Comparison of ENCODE assay signal across 9 mouse cellular contexts in genomic region chr9:25104638-25105037, GRCm38 (mm10). TPM values are rescaled to one million over a fixed set of nuclear protein-coding genes. Genes with fewer than 3 reads are reported as not detected.
DNase-seq lines count a peak whose midpoint lies in the region; ATAC-seq and TF ChIP-seq lines count a peak whose summit lies in the region.
"Had no signal": no experiment of that assay in that cellular context is flagged by ENCODE, and none has a peak within 500 bp of the region (broad histone marks: within the 10 kb centered on the region; RNA-seq: fewer than 3 reads in every experiment).

No protein-coding gene starts in this region.

- H3K4me2 ChIP-seq in forebrain, embryonic 12.5 days: no peak overlapping the region
- no peak overlapping the region for H3K4me2 ChIP-seq in intestine, postnatal 0 days (replicated peaks; ENCODE audit: low read depth)
- H3K4me2 ChIP-seq: hindbrain, embryonic 15.5 days had no signal

- H3K27me3 ChIP-seq in forebrain, embryonic 12.5 days: no peaks in the 10 kb centered on the region
- no peaks in the 10 kb centered on the region for H3K27me3 ChIP-seq in intestine, postnatal 0 days (replicated peaks; ENCODE audit: control insufficient read depth, insufficient read depth, low read length)
- H3K27me3 ChIP-seq: hindbrain, embryonic 15.5 days had no signal

- TF ChIP-seq CTCF in intestine, postnatal 0 days (IDR thresholded peaks at IDR 0.05; ENCODE audit: low read depth): peak; percentile 93

- peak; percentile 75; the same call in 1 of the 2 replicates for ATAC-seq in forebrain, embryonic 12.5 days (ENCODE audit: low FRiP score)
- no peak for ATAC-seq in intestine, postnatal 0 days

- no peak overlapping the region for H3K27ac ChIP-seq in forebrain, embryonic 12.5 days
- no peak overlapping the region for H3K27ac ChIP-seq in intestine, postnatal 0 days (ENCODE audit: low read depth, low read length)
- H3K27ac ChIP-seq: hindbrain, embryonic 15.5 days had no signal

- H3K9me3 ChIP-seq in forebrain, embryonic 12.5 days: no peaks in the 10 kb centered on the region; the same call in 1 of the 2 replicates
- no peaks in the 10 kb centered on the region for H3K9me3 ChIP-seq in intestine, postnatal 0 days (ENCODE audit: control insufficient read depth)

- no peaks in the 10 kb centered on the region for H3K4me1 ChIP-seq in forebrain, embryonic 12.5 days
- no peaks in the 10 kb centered on the region for H3K4me1 ChIP-seq in intestine, postnatal 0 days (replicated peaks; ENCODE audit: control insufficient read depth, insufficient read depth, low read length)
- H3K4me1 ChIP-seq: hindbrain, embryonic 15.5 days had no signal

- H3K9ac ChIP-seq in forebrain, embryonic 12.5 days: no peak overlapping the region
- no peak overlapping the region for H3K9ac ChIP-seq in intestine, postnatal 0 days (ENCODE audit: low read depth, low read length)
- H3K9ac ChIP-seq: hindbrain, embryonic 15.5 days had no signal

- no peak overlapping the region for H3K4me3 ChIP-seq in forebrain, embryonic 12.5 days (replicated peaks)
- H3K4me3 ChIP-seq in intestine, postnatal 0 days (ENCODE audit: low read depth, low read length): no peak overlapping the region
- H3K4me3 ChIP-seq: hindbrain, embryonic 15.5 days had no signal

- intact Hi-C loops in left cerebral cortex, postnatal 4 days (cut with DNase I): no loop called here
- intact Hi-C loops in gastrocnemius, postnatal 14 days (cut with DNase I; ENCODE audit: low total_unique reads): no loop called here

- H3K36me3 ChIP-seq in forebrain, embryonic 12.5 days (replicated peaks): peaks cover 29% of the 10 kb centered on the region
- peaks cover 39% of the 10 kb centered on the region for H3K36me3 ChIP-seq in intestine, postnatal 0 days (ENCODE audit: control insufficient read depth, insufficient read depth)

- DNase-seq in A20 (ENCODE audit: low read depth, low spot score): peak; percentile 36
- DNase-seq in CD4-positive, CD25-positive, alpha-beta regulatory T cell, adult 2 months (ENCODE audit: low read depth, low spot score): peak; percentile 68
- peak; percentile 22 for DNase-seq in c-Kit-negative CD71-positive TER-119-positive erythroid progenitor cells, embryonic 14.5 days (ENCODE audit: low read depth, low spot score)
- peak; percentile 17 for DNase-seq in left cerebral cortex, postnatal 4 days
- peak; percentile 34 to 36 for DNase-seq in natural killer cell, adult 2 months (ENCODE audit: low spot score in 2 of 2)
- DNase-seq in gastrocnemius, postnatal 14 days: no peak

RNA-seq across cellular contexts. Expression of gene Gm10181, which starts 15.4 kb away (rescaled TPM):
- polyA plus RNA-seq in forebrain, embryonic 12.5 days (2016; fragmentation: Nextera tagmentation; extraction: Ambion mirVana): not detected in 2 replicates
- not detected in 2 replicates for polyA plus RNA-seq in intestine, postnatal 0 days (2015; fragmentation: Nextera tagmentation; extraction: Ambion mirVana)
- not detected for total RNA-seq in left cerebral cortex, postnatal 4 days (2021)
- total RNA-seq in gastrocnemius, postnatal 14 days (2021): not detected
- polyA plus RNA-seq: hindbrain, embryonic 15.5 days had no signal

RNA-seq across cellular contexts. Expression of gene Herpud2, which starts 47.0 kb away (rescaled TPM):
- polyA plus RNA-seq in forebrain, embryonic 12.5 days (2016; fragmentation: Nextera tagmentation; extraction: Ambion mirVana): 41.7 and 42.8 TPM in 2 replicates
- 21.6 and 21.9 TPM in 2 replicates for polyA plus RNA-seq in intestine, postnatal 0 days (2015; fragmentation: Nextera tagmentation; extraction: Ambion mirVana)
- 10 to 100 TPM; 46.9 TPM for total RNA-seq in left cerebral cortex, postnatal 4 days (2021)
- 10 to 100 TPM; 37.5 to 37.6 TPM for total RNA-seq in gastrocnemius, postnatal 14 days (2021)
